Comparison of ENCODE assay signal across 30 mouse cellular contexts in the genomic region with DNA sequence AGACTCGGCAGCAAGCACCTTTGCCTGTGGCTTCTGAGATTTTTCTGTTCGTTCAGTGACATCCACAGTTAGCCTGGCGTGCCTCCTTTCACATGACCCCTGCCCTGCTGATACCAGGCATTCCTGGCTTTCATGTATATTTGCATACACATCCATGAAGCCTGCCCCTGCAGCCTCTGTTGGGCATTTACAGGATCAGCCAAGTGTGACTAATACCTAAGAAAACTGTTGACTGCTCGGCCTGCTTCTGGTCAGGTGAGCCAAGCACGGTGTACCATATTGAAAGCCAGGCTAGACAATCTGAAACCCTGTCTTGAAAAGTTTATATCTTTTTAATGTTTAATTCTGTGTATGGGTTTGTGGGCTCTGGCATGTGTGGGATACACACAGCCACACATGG. TPM values are rescaled to one million over a fixed set of nuclear protein-coding genes. Genes with fewer than 3 reads are reported as not detected.
DNase-seq lines count a peak whose midpoint lies in the region; ATAC-seq lines count a peak whose summit lies in the region.
"Had no signal": no experiment of that assay in that cellular context is flagged by ENCODE, and none has a peak within 500 bp of the region (broad histone marks: within the 10 kb centered on the region; RNA-seq: fewer than 3 reads in every experiment).

No protein-coding gene starts in this region.

- no peak overlapping the region for H3K4me3 ChIP-seq in heart, embryonic 12.5 days
- no peak overlapping the region for H3K4me3 ChIP-seq in heart, embryonic 10.5 days
- H3K4me3 ChIP-seq in neural tube, embryonic 13.5 days, result no peak overlapping the region
- H3K4me3 ChIP-seq in neural tube, embryonic 15.5 days (replicated peaks), result no peak overlapping the region
- H3K4me3 ChIP-seq: forebrain, embryonic 15.5 days; hindbrain, embryonic 13.5 days; intestine, embryonic 15.5 days; layer of hippocampus, adult 2 months; left cerebral cortex, adult 2 months; midbrain, embryonic 12.5 days; neural tube, embryonic 12.5 days had no signal

- H3K36me3 ChIP-seq in heart, embryonic 12.5 days, result peaks cover 37% of the 10 kb centered on the region
- peaks cover 37% of the 10 kb centered on the region for H3K36me3 ChIP-seq in heart, embryonic 10.5 days
- H3K36me3 ChIP-seq in neural tube, embryonic 13.5 days, result peaks cover 42% of the 10 kb centered on the region
- H3K36me3 ChIP-seq in neural tube, embryonic 15.5 days, result peaks cover 15% of the 10 kb centered on the region

- no peaks in the 10 kb centered on the region for H3K27me3 ChIP-seq in heart, embryonic 12.5 days (replicated peaks)
- no peaks in the 10 kb centered on the region for H3K27me3 ChIP-seq in heart, embryonic 10.5 days (ENCODE audit: insufficient read depth, poor library complexity, severe bottlenecking)
- no peaks in the 10 kb centered on the region for H3K27me3 ChIP-seq in neural tube, embryonic 13.5 days
- H3K27me3 ChIP-seq in neural tube, embryonic 15.5 days (replicated peaks), result 0 out of 2 replicates have a peak, but pooled peaks cover 3% of the 10 kb centered on the region
- H3K27me3 ChIP-seq: forebrain, embryonic 15.5 days; hindbrain, embryonic 13.5 days; intestine, embryonic 15.5 days; midbrain, embryonic 12.5 days; neural tube, embryonic 12.5 days had no signal

- H3K4me2 ChIP-seq in heart, embryonic 12.5 days, result no peak overlapping the region
- H3K4me2 ChIP-seq in neural tube, embryonic 13.5 days, result no peak overlapping the region
- no peak overlapping the region for H3K4me2 ChIP-seq in neural tube, embryonic 15.5 days
- H3K4me2 ChIP-seq: forebrain, embryonic 15.5 days; hindbrain, embryonic 13.5 days; intestine, embryonic 15.5 days; midbrain, embryonic 12.5 days; neural tube, embryonic 12.5 days had no signal

- H3K4me1 ChIP-seq in heart, embryonic 12.5 days (replicated peaks), result peaks cover 13% of the 10 kb centered on the region
- H3K4me1 ChIP-seq in heart, embryonic 10.5 days, result peaks cover 21% of the 10 kb centered on the region
- no peaks in the 10 kb centered on the region for H3K4me1 ChIP-seq in neural tube, embryonic 13.5 days (replicated peaks)
- no peaks in the 10 kb centered on the region; the same call in 1 of the 2 replicates for H3K4me1 ChIP-seq in neural tube, embryonic 15.5 days
- H3K4me1 ChIP-seq: forebrain, embryonic 15.5 days; hindbrain, embryonic 13.5 days; intestine, embryonic 15.5 days had no signal

- ATAC-seq in heart, embryonic 12.5 days (ENCODE audit: insufficient number of reproducible peaks, low FRiP score), result no peak
- ATAC-seq in neural tube, embryonic 13.5 days (ENCODE audit: low read depth), result no peak
- no peak for ATAC-seq in neural tube, embryonic 15.5 days (ENCODE audit: low FRiP score)
- ATAC-seq: forebrain, embryonic 15.5 days; intestine, embryonic 15.5 days had no signal

- 79% methylated on average over 5 of the region's 5 CpGs for WGBS in heart, embryonic 12.5 days
- 77% methylated on average over 5 of the region's 5 CpGs for WGBS in heart, embryonic 10.5 days
- whole genome bisulfite sequencing in neural tube, embryonic 13.5 days, result 84% methylated on average over 5 of the region's 5 CpGs
- 82% methylated on average over 5 of the region's 5 CpGs for WGBS in neural tube, embryonic 15.5 days

- H3K9ac ChIP-seq in heart, embryonic 12.5 days, result no peak overlapping the region
- H3K9ac ChIP-seq in neural tube, embryonic 13.5 days, result no peak overlapping the region
- no peak overlapping the region for H3K9ac ChIP-seq in neural tube, embryonic 15.5 days (replicated peaks)
- H3K9ac ChIP-seq: forebrain, embryonic 15.5 days; hindbrain, embryonic 13.5 days; intestine, embryonic 15.5 days; midbrain, embryonic 12.5 days; neural tube, embryonic 12.5 days had no signal

- 0 out of 2 replicates have a peak overlapping the region, but pooled peaks have one; percentile 14 for H3K27ac ChIP-seq in heart, embryonic 12.5 days (ENCODE audit: poor library complexity, severe bottlenecking)
- H3K27ac ChIP-seq in heart, embryonic 10.5 days, result no peak overlapping the region
- H3K27ac ChIP-seq in neural tube, embryonic 13.5 days (replicated peaks), result 0 out of 2 replicates have a peak overlapping the region, but pooled peaks have one; percentile 5
- H3K27ac ChIP-seq in neural tube, embryonic 15.5 days (replicated peaks), result no peak overlapping the region
- H3K27ac ChIP-seq: forebrain, embryonic 15.5 days; hindbrain, embryonic 13.5 days; intestine, embryonic 15.5 days; layer of hippocampus, adult 2 months; left cerebral cortex, adult 2 months; midbrain, embryonic 12.5 days; neural tube, embryonic 12.5 days had no signal

- H3K9me3 ChIP-seq in heart, embryonic 12.5 days (replicated peaks), result no peaks in the 10 kb centered on the region; the same call in 1 of the 2 replicates
- H3K9me3 ChIP-seq in heart, embryonic 10.5 days, result no peaks in the 10 kb centered on the region
- H3K9me3 ChIP-seq in neural tube, embryonic 13.5 days, result no peaks in the 10 kb centered on the region
- no peaks in the 10 kb centered on the region for H3K9me3 ChIP-seq in neural tube, embryonic 15.5 days (replicated peaks)
- H3K9me3 ChIP-seq: forebrain, embryonic 15.5 days; G1E; hindbrain, embryonic 13.5 days; intestine, embryonic 15.5 days; midbrain, embryonic 12.5 days; neural tube, embryonic 12.5 days had no signal

- DNase-seq in heart, embryonic 10.5 days (ENCODE audit: low spot score), result no peak
- peak; percentile 32 for DNase-seq in kidney, adult 11 months
- no peak for DNase-seq in kidney, adult 8-10 months
- DNase-seq in frontal cortex, postnatal 25 days (ENCODE audit: low spot score in 2 of 2), result no peak
- no peak for DNase-seq in left cerebral cortex, adult 18-20 months (ENCODE audit: low spot score in 2 of 2)
- DNase-seq: adrenal gland, postnatal 25 days; cerebellum, adult 18-20 months; cerebellum, postnatal 25 days; embryo, embryonic 11 days; gastrocnemius, postnatal 25 days; heart, postnatal 10 days; left cerebral cortex, postnatal 4 days; liver; lung, adult 18-20 months; spleen, adult 18-20 months; thymus, adult 18-20 months; thymus, postnatal 4 days had no signal

RNA-seq across cellular contexts. Expression of a gene that starts 9.7 kb away (rescaled TPM):
- polyA plus RNA-seq in heart, embryonic 12.5 days (2016; fragmentation: Nextera tagmentation; extraction: Ambion mirVana), result 21.6 and 22.3 TPM in 2 replicates
- polyA plus RNA-seq in heart, embryonic 10.5 days (2016; fragmentation: Nextera tagmentation; extraction: Ambion mirVana), result 26.4 and 26.9 TPM in 2 replicates
- 29.7 and 34.2 TPM in 2 replicates for polyA plus RNA-seq in neural tube, embryonic 13.5 days (2015; fragmentation: Nextera tagmentation; extraction: Ambion mirVana)
- polyA plus RNA-seq in neural tube, embryonic 15.5 days (2015; fragmentation: Nextera tagmentation; extraction: Ambion mirVana), result 29.7 and 31.0 TPM in 2 replicates
- 10 to 100 TPM; 40.6 to 45.7 TPM for total RNA-seq in left cerebral cortex, adult 18-20 months (2021)

RNA-seq across cellular contexts. Expression of a gene that starts 26.4 kb away (rescaled TPM):
- polyA plus RNA-seq in heart, embryonic 12.5 days (2016; fragmentation: Nextera tagmentation; extraction: Ambion mirVana), result 23.8 and 25.2 TPM in 2 replicates
- polyA plus RNA-seq in heart, embryonic 10.5 days (2016; fragmentation: Nextera tagmentation; extraction: Ambion mirVana), result 26.7 and 40.5 TPM in 2 replicates
- 53.9 and 54.4 TPM in 2 replicates for polyA plus RNA-seq in neural tube, embryonic 13.5 days (2015; fragmentation: Nextera tagmentation; extraction: Ambion mirVana)
- 57.5 and 61.9 TPM in 2 replicates for polyA plus RNA-seq in neural tube, embryonic 15.5 days (2015; fragmentation: Nextera tagmentation; extraction: Ambion mirVana)
- total RNA-seq in left cerebral cortex, adult 18-20 months (2021), result 10 to 100 TPM; 19.2 to 23.7 TPM

RNA-seq across cellular contexts. Expression of a gene that starts 26.4 kb away (rescaled TPM):
- polyA plus RNA-seq in heart, embryonic 12.5 days (2016; fragmentation: Nextera tagmentation; extraction: Ambion mirVana), result 19.0 and 20.2 TPM in 2 replicates
- 15.4 and 21.4 TPM in 2 replicates for polyA plus RNA-seq in heart, embryonic 10.5 days (2016; fragmentation: Nextera tagmentation; extraction: Ambion mirVana)
- polyA plus RNA-seq in neural tube, embryonic 13.5 days (2015; fragmentation: Nextera tagmentation; extraction: Ambion mirVana), result 37.6 and 37.8 TPM in 2 replicates
- polyA plus RNA-seq in neural tube, embryonic 15.5 days (2015; fragmentation: Nextera tagmentation; extraction: Ambion mirVana), result 37.4 and 38.2 TPM in 2 replicates
- 10 to 100 TPM; 26.0 to 33.1 TPM for total RNA-seq in left cerebral cortex, adult 18-20 months (2021)

RNA-seq across cellular contexts. Expression of a gene that starts 39.4 kb away (rescaled TPM):
- 0.10 and 0.24 TPM in 2 replicates for polyA plus RNA-seq in heart, embryonic 12.5 days (2016; fragmentation: Nextera tagmentation; extraction: Ambion mirVana)
- polyA plus RNA-seq in heart, embryonic 10.5 days (2016; fragmentation: Nextera tagmentation; extraction: Ambion mirVana), result 0.18 and 0.28 TPM in 2 replicates
- 0.08 and 0.26 TPM in 2 replicates for polyA plus RNA-seq in neural tube, embryonic 13.5 days (2015; fragmentation: Nextera tagmentation; extraction: Ambion mirVana)
- polyA plus RNA-seq in neural tube, embryonic 15.5 days (2015; fragmentation: Nextera tagmentation; extraction: Ambion mirVana), result 0.13 and 0.22 TPM in 2 replicates
- not detected for total RNA-seq in left cerebral cortex, adult 18-20 months (2021)
- total RNA-seq: G1E; gastrocnemius, postnatal 25 days; layer of hippocampus, adult 2 months; left cerebral cortex, adult 2 months; left cerebral cortex, postnatal 4 days; megakaryocyte progenitor cell, adult 5-6 weeks; monocyte, adult 5-6 weeks had no signal
- polyA plus RNA-seq: G1E had no signal

RNA-seq across cellular contexts. Expression of a gene that starts 40.0 kb away (rescaled TPM):
- 34.4 and 36.4 TPM in 2 replicates for polyA plus RNA-seq in heart, embryonic 12.5 days (2016; fragmentation: Nextera tagmentation; extraction: Ambion mirVana)
- polyA plus RNA-seq in heart, embryonic 10.5 days (2016; fragmentation: Nextera tagmentation; extraction: Ambion mirVana), result 34.1 and 41.2 TPM in 2 replicates
- 28.9 and 29.5 TPM in 2 replicates for polyA plus RNA-seq in neural tube, embryonic 13.5 days (2015; fragmentation: Nextera tagmentation; extraction: Ambion mirVana)
- polyA plus RNA-seq in neural tube, embryonic 15.5 days (2015; fragmentation: Nextera tagmentation; extraction: Ambion mirVana), result 31.4 and 40.2 TPM in 2 replicates
- total RNA-seq in left cerebral cortex, adult 18-20 months (2021), result 10 to 100 TPM; 29.6 to 39.3 TPM

Comparison
In these comparisons a context has a peak if more than half of its experiments do, and no peak if none do; other contexts are left out.
1. H3K27ac ChIP-seq: peak in heart, embryonic 12.5 days (single experiment) and neural tube, embryonic 13.5 days (single experiment); none in heart, embryonic 10.5 days (single experiment) and neural tube, embryonic 15.5 days (single experiment).